Mouse (Mus musculus) Patski (cell line): ENCODE measurements around the gene Il4i1. TPM values are rescaled to one million over a fixed set of nuclear protein-coding genes. Genes with fewer than 3 reads are reported as not detected.

Experiments used
- ATAC-seq: fragments of 100-300 bp; one replicate; pipeline ENCODE4 v1.8.0; 2021
- CTCF ChIA-PET: fragments of 350-600 bp; sonication (Branson Sonifier 250); formaldehyde crosslinking; loops from one replicate; lab custom pipeline; 2022; ENCODE audit warnings: inconsistent platforms; lab: Charles Lee
- POLR2A ChIA-PET: fragments of 350-600 bp; sonication (Branson Sonifier 250); formaldehyde crosslinking; loops from one replicate; lab custom pipeline; 2022; ENCODE audit warnings: antibody characterized with exemption, inconsistent platforms; lab: Charles Lee
- DNase-seq: peaks from one replicate; pipeline ENCODE4 v3.0.0-alpha.2; 2011; ENCODE audit warnings: low read depth, low spot score
- H3K27me3 ChIP-seq: fragments of 371-371 bp; one replicate; pipeline ENCODE4 v1.5.1; 2021
- CTCF ChIP-seq: fragments of 100-300 bp; IDR thresholded peaks from one replicate; pipeline ENCODE4 v1.5.1; 2021
- in situ Hi-C: fragments of 300-500 bp; cut with MboI; formaldehyde crosslinking; loops from 3 replicates; pipeline ENCODE4 v1.11.1; 2018; ENCODE audit warnings: low pct_unique_long_range_greater_than_20kb, mixed read lengths
- polyA plus RNA-seq: library from polyadenylated mRNA; unstranded; gene quantifications from one replicate; pipeline ENCODE4 v1.2.3, GENCODE M21; 2021

The Il4i1 gene
- polyA plus RNA-seq, 1 experiment from 2014 or later, result 2.2 TPM

DNA sequence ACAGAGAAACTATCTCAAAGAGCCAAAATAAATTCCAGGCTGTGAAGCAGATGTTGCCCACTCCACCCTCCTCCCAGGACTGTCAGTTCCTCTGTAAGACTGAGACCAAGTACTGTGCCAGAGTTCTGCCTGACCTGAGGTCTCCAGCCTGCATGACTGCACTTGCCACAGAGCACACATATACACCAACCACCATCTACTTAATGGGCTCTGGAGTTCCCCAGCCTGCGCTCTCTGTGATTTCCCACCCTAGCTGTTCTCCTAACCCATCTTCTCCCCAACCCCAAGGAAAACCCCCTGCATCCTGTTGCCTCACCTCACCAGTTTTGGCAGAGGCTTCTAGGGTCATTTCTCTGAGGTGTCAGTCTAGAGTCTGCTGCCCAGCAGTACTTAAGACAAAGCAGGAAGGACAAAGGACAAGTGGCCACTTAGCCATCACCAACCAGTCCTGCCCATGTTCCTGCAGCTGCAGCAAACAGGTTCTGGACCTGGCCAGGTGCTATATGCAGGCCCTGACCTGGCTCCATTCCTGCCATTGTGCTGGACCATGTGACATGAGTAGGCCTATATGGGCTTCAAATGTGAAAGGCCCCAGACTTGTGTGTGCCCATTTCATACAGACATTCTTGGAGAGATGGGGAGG is 19.3 kb downstream of the Il4i1 start:
- ChIA-PET CTCF (interaction anchor here (1.1 to 3.1 kb wide), 2 partner anchors 10 to 13 kb away, joined by 4 to 14 read pairs; no protein-coding TSS in a partner anchor), POLR2A (interaction anchor here (1.1 to 1.4 kb wide), 2 partner anchors 8 to 16 kb away, joined by 4 to 6 read pairs; no protein-coding TSS in a partner anchor)
- no peak for DNase-seq
- TF ChIP-seq CTCF, result no peak
- H3K27me3 ChIP-seq, result no peaks in the 10 kb centered on the region
- no peak for ATAC-seq
- in situ Hi-C loops, result no loop called here

GRCm38 (mm10) chr7:44836016-44836404 is 19.8 kb downstream of the Il4i1 start:
- ChIA-PET POLR2A (no interaction called here), CTCF (interaction anchor here (0.8 to 3.1 kb wide), 3 partner anchors 8 to 14 kb away, joined by 3 to 14 read pairs (median 4); no protein-coding TSS in a partner anchor)
- TF ChIP-seq CTCF, result no peak
- no peak for DNase-seq
- in situ Hi-C loops, result no loop called here
- no peaks in the 10 kb centered on the region for H3K27me3 ChIP-seq
- no peak for ATAC-seq

- H3K27me3 ChIP-seq, result no peaks in the 10 kb centered on the region
- TF ChIP-seq CTCF, result no peak
- ChIA-PET POLR2A (interaction anchor here (1.1 kb wide), 1 partner anchor 14 kb away, joined by 4 read pairs; no protein-coding TSS in a partner anchor), CTCF (interaction anchor here (0.8 to 3.1 kb wide), 4 partner anchors 9 to 91 kb away, joined by 3 to 14 read pairs (median 4); no protein-coding TSS in a partner anchor)
- no peak for ATAC-seq
- in situ Hi-C loops, result no loop called here
- no peak for DNase-seq
Observed at GRCm38 (mm10) chr7:44836423-44837053, 20.4 kb downstream of the Il4i1 start.

DNA sequence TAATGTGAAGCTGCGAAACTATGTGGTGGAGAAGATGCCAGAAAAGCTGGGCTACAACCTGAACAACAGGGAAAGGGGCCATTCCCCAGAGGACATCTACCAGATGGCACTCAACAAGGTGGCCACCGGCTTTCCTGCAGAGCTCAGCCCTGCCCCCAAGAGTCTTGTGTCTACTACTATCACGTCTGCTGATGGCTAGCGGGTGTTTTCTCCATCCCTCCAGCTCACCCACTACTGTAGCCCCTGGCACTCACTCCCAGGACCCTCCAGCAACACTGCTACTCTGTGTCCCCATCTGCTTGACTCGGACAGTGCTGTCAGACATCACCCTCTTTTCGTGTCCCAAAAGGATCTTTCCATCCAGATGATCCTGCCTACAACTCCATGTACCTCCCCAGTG is 21.9 kb downstream of the Il4i1 start:
- no peak for ATAC-seq
- no peak for TF ChIP-seq CTCF
- ChIA-PET POLR2A (interaction anchor here (2.7 kb wide), 1 partner anchor 11 kb away, joined by 11 read pairs; no protein-coding TSS in a partner anchor), CTCF (interaction anchor here (2.0 kb wide), 1 partner anchor 14 kb away, joined by 8 read pairs; no protein-coding TSS in a partner anchor)
- in situ Hi-C loops, result no loop called here
- no peaks in the 10 kb centered on the region for H3K27me3 ChIP-seq
- DNase-seq, result no peak

DNA sequence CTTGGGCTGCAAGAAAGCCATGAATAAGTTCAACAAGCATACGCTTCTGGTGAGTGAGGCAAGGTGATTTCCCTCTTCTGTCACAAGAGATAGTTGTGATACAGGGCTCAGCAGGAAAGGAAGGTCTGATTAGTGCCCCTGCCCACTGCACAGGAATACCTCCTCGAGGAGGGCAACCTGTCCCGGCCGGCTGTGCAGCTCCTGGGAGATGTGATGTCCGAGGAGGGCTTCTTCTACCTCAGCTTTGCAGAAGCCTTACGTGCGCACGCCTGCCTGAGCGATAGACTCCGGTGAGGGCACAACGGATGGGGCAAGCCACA is 22.9 kb downstream of the Il4i1 start:
- H3K27me3 ChIP-seq, result no peaks in the 10 kb centered on the region
- DNase-seq (no peak), ATAC-seq (no peak)
- POLR2A ChIA-PET, result interaction anchor here (1.0 to 2.7 kb wide), 2 partner anchors 12 to 57 kb away, joined by 3 to 11 read pairs; no protein-coding TSS in a partner anchor
- in situ Hi-C loops, result no loop called here
- no peak for TF ChIP-seq CTCF
- CTCF ChIA-PET, result no interaction called here

- TF ChIP-seq CTCF, result no peak
- CTCF ChIA-PET, result no interaction called here
- no peaks in the 10 kb centered on the region for H3K27me3 ChIP-seq
- POLR2A ChIA-PET, result interaction anchor here (1.0 to 2.7 kb wide), 2 partner anchors 12 to 57 kb away, joined by 3 to 11 read pairs; no protein-coding TSS in a partner anchor
- no peak for ATAC-seq
- in situ Hi-C loops, result no loop called here
- no peak for DNase-seq
Observed at GRCm38 (mm10) chr7:44839491-44840191, 23.5 kb downstream of the Il4i1 start.

DNA sequence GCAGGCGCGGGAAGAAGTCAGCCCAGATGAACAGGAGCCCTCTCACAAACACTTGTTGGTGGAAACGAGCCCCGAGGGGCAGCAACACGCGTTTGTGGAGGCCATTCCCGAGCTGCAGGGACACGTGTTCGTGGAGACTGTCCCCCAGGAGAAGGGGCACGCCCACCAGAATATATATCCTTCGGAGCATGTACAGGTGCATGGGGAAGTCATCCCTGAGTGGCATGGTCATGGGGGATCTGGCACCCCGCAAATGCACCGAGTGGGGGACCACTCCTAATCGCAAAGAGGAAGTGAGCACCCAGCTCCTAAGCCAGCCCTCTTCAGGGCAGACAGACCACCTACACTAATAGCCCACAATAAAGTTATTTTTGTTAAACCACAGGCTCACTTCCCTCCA is 24.2 kb downstream of the Il4i1 start:
- no peak for ATAC-seq
- DNase-seq, result no peak
- POLR2A ChIA-PET, result no interaction called here
- in situ Hi-C loops, result no loop called here
- CTCF ChIA-PET, result no interaction called here
- H3K27me3 ChIP-seq, result no peaks in the 10 kb centered on the region
- TF ChIP-seq CTCF, result no peak

DNA sequence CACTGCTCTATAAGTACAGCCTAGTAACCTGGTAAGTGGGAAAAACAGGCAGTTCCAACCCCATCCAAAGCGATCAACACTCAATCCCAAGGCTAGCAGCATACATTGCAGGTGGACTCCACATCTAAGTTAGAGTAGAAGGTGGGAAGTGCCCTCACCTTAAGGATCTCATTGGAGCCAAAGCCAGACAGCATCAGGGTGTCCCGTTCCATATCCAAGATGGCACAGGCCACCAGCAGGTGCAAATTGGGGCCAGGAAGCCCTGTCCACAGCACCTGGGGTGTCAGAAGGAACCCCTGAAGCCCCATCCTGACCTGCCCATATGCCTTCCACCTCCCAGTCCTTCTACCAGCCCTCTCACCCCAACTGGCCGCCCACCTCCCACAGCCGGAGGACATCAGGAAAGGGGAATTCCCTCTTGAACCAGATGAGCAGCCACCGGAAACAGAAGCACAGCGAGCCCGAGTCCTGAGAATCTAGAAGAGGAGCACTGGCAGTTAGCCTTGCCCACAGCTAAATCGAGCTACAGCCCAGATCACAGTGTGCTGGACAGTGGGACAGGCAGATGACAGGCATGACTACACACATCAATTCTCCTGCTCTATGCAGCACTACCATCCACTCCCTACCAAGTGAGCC is 25.8 kb downstream of the Il4i1 start:
- CTCF ChIA-PET, result interaction anchor here (1.6 kb wide), 1 partner anchor 24 kb away, joined by 4 read pairs; no protein-coding TSS in a partner anchor
- in situ Hi-C loops, result no loop called here

DNA sequence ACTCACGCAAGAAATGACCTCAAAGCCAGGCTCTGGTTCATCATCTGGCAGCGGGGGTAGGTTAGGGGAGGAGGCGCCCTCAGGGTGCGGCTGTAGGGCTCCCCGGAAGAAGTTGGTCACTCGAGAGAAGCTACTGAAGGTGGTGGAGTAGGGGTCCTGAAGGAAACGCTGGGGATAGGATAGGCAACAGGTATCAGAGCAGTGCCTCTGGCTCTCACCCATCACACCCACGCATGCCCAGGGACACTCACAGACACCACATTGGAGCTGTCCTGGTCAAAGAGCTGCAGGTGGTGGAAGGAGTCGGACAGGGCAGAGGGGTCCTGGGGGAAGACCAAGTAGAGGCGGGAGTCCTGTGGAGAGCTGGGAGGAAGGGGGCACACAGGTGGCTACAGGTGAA is 28.8 kb downstream of the Il4i1 start:
- ATAC-seq (no peak), DNase-seq (no peak)
- TF ChIP-seq CTCF, result no peak
- in situ Hi-C loops, result no loop called here
- no peaks in the 10 kb centered on the region for H3K27me3 ChIP-seq
- ChIA-PET CTCF (interaction anchor here (1.8 kb wide), 1 partner anchor 21 kb away, joined by 6 read pairs; no protein-coding TSS in a partner anchor), POLR2A (no interaction called here)

More for the DNA sequence above, 25.8 kb downstream of the Il4i1 start:
- no peak for DNase-seq
- no peak for TF ChIP-seq CTCF
- ATAC-seq, result peak; percentile 18
- POLR2A ChIA-PET, result interaction anchor here (1.0 kb wide), 1 partner anchor 15 kb away, joined by 3 read pairs; no protein-coding TSS in a partner anchor
- H3K27me3 ChIP-seq, result no peaks in the 10 kb centered on the region

- in situ Hi-C loops, result no loop called here
- ATAC-seq, result no peak
- ChIA-PET POLR2A (no interaction called here), CTCF (no interaction called here)
- DNase-seq, result no peak
- no peaks in the 10 kb centered on the region for H3K27me3 ChIP-seq
- no peak for TF ChIP-seq CTCF
Observed at GRCm38 (mm10) chr7:44846804-44847203, 30.6 kb downstream of the Il4i1 start.
